Mouse (Mus musculus): Measurements from ENCODE around the gene Plb1.

Gene Plb1

DNA sequence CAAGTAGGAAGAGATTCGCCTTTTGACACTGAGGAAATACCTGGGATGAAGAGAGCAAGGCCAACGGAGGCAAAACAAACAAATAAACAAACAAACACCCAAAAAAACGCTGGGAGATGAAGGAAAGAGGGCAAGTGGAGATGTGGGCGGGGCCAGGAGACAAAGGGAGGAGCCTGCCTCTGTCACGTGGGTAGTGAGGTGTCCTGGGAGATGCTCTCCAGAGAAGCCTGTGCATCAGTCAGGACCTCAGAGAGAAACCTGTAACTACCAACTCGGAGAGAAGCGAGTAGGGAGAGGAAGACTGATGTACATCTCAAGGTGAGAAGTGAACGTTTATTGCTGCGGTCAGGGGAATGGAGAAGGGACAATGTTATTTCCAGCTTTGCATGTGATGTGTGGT is at the start of gene Plb1:
Gene Plb1, plus strand, starts transcription at position 235 of the 400 bp plus-strand sequence.
- no peak for DNase-seq (ENCODE audit: low spot score in 2 of 2)

DNA sequence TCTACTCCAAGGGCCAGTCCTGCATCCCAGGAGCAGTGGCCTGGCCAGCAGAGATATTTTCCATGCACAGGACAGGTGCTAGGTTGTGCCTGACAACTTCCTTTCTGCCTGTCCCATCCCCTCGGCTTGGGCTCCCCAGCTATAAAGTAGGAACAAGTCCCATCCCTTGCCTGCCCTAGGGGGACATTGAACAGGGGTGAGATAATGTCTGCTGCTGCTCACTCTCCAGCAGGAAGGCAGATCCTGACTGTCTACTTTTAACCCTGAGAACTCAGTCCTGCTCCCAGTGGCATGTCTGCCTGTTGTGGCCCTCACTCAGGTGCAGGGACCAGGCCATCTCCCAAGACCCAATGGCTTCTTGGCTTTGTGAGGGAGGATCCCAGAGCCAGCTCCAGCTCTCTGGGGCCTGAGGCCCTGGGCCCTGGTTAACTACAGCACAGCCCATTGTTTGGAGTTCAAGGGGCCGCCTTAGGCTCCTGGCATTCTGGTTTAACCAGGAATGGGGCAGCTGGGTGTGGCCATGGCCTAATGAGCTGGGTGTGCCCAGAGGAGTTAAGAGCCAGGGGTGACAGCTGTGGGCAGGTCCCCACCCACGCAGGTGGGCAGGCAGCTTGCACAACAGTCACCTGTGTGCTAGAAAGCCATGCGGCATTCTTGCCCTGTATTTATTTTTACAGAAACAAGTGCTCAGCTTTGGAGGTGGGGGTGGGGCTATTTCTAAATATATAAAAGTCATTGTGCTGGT is 49.5 kb upstream of the Plb1 start:
- DNase-seq (ENCODE audit: low spot score in 2 of 2) = peak; percentile 54 to 69

GRCm38 (mm10) chr5:32187717-32188116 is 44.8 kb upstream of the Plb1 start:
- DNase-seq (ENCODE audit: low spot score in 2 of 2) = no peak

DNA sequence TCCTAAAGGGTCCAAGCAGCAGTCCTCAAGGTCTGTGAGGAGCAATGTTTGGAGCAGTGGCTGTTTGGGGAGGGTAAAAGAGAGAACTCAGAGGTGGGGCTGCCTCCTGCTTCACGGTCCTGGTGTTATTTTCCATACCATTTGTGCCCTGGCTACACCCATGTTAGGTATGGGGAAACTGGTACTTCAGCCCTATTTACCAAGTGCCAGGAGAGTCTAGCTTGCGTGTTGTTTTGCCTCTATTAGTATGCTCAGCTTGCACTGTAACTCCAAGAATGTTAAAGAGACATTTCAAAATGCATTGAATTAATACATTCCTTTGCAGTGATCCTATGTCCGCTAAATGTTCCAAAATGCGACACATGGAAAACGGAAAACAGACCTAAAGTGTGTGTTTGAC is 41.2 kb upstream of the Plb1 start:
- DNase-seq (ENCODE audit: low spot score in 2 of 2) = no peak

DNA sequence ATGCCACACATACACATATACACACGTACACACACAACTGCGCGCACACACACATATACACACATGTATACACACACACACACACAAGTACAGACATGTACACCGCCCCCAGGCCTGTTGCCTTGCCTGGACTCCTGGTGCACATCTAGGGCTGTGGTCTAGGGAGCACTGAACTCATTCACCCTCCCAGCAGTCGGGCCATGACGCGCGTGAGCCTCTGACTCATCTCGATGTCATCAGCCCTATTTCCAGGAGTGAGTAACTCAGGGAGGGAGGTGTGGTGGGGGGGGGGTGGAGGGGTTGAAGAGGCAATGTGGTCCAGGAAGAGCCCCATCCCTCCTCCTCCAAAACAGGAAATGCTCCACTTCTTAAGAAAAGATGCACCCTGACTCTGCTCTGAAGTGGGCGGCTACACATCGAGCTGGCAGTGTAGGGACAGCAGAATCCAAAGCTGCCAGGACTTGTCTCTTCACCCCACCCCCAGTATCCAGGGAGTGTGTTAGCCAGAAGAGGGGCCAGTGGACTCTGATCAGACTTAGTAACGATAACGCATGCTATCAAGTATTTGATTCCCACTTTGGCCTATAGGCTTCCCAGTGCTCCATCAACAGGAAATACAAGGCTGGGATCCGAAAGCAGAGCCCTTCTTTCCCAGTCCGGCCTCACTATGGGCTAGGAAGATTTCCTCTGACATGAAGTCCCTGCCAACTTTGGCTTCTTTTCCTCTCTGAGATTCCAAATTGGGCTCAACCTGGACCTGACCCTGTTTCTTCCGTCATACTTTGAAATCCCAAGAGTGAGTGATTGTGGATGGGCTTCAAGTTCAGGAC is 40.3 kb upstream of the Plb1 start:
- DNase-seq (ENCODE audit: low spot score in 2 of 2) = peak in 1 of 2 experiments; percentile 68

- no peak for DNase-seq (ENCODE audit: low spot score in 2 of 2)
Observed at GRCm38 (mm10) chr5:32194236-32194635, 38.3 kb upstream of the Plb1 start.

DNA sequence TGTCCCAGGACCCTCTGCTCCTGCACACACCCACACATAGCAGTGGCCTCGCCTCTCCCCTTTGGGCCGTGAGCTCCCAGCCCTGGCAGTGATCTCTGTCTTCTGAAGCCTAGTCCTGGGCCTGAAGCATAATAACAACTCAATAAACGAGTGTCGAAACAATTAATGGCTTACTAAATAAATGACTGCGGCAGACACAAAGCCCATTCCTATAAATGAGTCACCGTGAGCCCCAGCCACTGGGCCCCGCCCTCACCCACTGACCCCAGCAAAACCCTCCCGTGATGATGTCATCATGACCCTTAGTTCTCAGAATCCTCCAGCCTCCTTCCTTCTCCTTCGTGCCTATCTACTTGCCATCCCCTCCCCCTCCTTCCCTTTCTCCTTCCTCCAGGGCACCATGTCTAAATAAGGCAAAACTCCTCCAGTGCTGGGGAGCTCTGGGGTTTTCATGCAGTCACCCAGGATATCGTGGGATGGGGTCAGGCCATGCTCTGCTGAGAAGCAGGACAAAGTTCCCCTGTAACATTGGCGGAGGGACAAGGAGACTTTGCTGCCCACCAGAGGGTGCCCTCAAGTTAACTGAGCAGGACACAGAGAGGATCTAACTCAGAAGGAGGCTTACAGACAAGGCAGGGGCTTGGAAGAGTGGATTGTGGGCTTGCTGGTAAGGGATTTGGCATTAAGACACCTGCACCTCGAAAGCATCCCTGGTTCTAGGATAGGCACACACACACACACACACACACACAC is 36.5 kb upstream of the Plb1 start:
- DNase-seq (ENCODE audit: low spot score in 2 of 2) = peak in 1 of 2 experiments; percentile 66

- DNase-seq (ENCODE audit: low spot score in 2 of 2) = peak; percentile 89 to 92
Observed at GRCm38 (mm10) chr5:32197698-32198097, 34.8 kb upstream of the Plb1 start.

GRCm38 (mm10) chr5:32199136-32199535 is 33.4 kb upstream of the Plb1 start:
- peak; percentile 40 to 66 for DNase-seq (ENCODE audit: low spot score in 2 of 2)

DNA sequence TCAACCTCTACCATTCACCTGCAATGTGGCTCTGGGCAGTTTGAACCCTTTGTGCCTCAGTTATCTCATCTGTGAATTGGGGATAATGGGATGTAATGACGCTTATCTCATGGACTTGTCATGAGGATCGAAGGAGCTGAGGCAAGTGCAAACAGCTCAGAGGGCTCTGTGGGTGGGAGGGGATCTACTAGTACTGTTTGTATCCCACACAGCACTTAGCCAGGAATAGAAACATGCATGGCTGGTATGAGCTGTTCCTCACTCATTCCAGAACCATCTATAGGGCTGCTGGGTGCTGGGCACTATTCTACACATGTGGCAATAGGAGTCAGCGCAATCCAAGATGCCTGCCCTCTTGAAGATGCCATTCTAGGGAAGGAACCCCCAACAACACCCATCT is 32.9 kb upstream of the Plb1 start:
- DNase-seq (ENCODE audit: low spot score in 2 of 2) = no peak

- no peak for DNase-seq (ENCODE audit: low spot score in 2 of 2)
Observed at GRCm38 (mm10) chr5:32204653-32205052, 27.9 kb upstream of the Plb1 start.

DNA sequence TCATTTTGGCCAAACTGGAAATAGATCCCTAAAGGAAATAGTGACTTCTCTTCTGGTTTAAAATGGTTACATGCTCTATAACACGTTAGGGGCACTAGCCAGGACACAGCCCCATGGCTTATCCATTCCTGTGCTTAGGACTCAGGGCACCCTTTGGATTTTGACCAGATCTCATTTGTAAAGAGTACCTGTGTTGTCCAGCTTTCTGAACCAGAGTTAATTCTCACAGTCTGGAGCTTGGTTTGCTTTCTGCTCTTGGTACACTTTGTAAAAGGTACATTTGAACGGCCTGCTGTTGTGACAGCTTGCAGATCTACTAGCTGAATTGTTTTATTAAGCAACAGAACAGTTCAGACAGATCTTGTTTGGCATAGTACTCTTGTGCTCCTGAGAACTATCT is 25.8 kb upstream of the Plb1 start:
- DNase-seq (ENCODE audit: low spot score in 2 of 2) = no peak

GRCm38 (mm10) chr5:32208460-32208859 is 24.0 kb upstream of the Plb1 start:
- DNase-seq (ENCODE audit: low spot score in 2 of 2) = no peak

DNA sequence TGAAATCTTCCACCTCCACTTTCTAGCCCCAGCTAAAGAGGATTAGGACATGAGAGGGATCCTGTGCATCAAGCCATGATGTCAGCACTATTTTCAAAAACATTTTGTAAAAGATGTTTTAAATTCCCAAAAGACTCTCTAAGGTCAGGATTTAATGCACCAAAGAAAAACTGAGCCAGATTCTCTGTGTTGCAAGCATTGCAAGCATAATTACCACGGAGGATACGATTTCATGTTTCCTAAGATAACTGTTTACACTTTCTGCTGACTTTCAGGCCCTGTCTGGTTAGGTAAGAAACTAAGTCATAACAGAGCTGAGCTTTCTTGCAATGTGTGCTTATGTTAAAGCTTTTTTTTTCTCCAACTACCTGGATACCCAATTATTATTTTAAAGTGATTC is 21.5 kb upstream of the Plb1 start:
- DNase-seq (ENCODE audit: low spot score in 2 of 2) = no peak

- DNase-seq (ENCODE audit: low spot score in 2 of 2) = no peak
Observed at GRCm38 (mm10) chr5:32213746-32214145, 18.8 kb upstream of the Plb1 start.

- no peak for DNase-seq (ENCODE audit: low spot score in 2 of 2)
Observed at GRCm38 (mm10) chr5:32215510-32215909, 17.0 kb upstream of the Plb1 start.

DNA sequence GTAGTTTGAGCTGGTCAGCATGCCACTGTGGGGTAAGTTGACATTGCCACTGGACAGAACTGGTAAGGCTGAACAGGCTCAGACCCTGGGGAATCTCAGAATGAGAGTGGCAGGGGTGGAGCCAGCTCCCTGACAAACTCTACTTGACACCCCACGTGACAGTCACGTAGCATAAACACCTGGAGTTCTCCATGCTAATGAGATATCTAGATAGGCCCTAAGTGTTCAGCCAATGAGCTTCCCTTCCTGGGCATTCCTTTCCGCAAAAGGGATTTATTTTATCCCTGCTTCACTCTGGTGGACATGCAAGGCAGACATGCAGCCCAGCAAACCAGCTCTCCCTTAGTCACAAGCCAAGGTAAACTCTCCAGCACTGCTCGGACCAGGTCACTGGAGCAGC is 16.0 kb upstream of the Plb1 start:
- no peak for DNase-seq (ENCODE audit: low spot score in 2 of 2)

- no peak for DNase-seq (ENCODE audit: low spot score in 2 of 2)
Observed at GRCm38 (mm10) chr5:32217477-32217876, 15.0 kb upstream of the Plb1 start.

DNA sequence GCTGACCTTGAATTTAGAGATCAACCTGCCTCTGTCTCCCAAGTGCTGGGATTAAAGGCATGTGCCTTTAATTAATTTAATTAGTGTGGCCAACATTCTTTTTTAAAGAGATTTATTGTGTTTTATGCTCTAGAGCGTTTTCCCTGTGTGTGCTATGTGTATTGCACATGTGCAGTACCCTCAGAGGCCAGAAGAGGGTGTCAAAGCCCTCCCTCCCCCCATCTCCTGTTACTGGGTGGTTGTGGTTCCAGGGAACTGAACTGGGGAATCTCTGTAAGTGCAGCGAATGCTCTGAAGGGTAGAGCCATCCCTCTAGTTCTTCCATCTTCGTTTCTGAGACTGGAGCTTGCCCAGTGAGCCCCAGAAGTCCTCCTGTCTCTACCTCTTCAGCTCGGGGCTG is 2.1 kb upstream of the Plb1 start:
- DNase-seq (ENCODE audit: low spot score in 2 of 2) = peak in 1 of 2 experiments; percentile 7

GRCm38 (mm10) chr5:32239337-32239736 is 6.8 kb downstream of the Plb1 start:
- no peak for DNase-seq (ENCODE audit: low spot score in 2 of 2)

DNA sequence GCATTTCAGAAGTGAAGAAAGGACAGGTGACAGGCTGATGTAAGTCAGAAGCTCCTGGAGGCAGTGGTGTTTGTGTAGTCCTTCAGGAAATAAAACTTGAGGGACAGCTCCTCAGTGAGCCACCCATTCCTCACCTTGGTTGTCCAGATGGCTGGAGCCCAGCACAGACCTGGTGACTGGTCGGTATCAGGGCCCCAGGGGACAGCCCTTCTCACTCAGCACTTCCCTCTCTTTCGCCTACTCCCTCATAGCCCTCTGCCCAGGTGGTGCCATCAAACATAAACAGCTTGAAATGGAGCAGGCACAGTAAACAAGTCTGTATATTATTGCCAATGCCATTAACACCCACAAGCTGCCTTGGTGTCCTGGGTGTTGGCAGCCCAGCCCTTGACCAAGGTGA is 8.2 kb downstream of the Plb1 start:
- DNase-seq (ENCODE audit: low spot score in 2 of 2) = no peak

- DNase-seq (ENCODE audit: low spot score in 2 of 2) = no peak
Observed at GRCm38 (mm10) chr5:32243286-32243885, 10.9 kb downstream of the Plb1 start.

All from urinary bladder, adult 18-20 months (tissue).